Mouse (Mus musculus) olfactory bulb, adult 2 months (tissue): ENCODE measurements around the gene Gm17657.

Experiments used
- CTCF ChIP-seq: fragments of 200-500 bp; IDR thresholded peaks from 2 replicates; pipeline ENCODE4 v1.5.1; 2012; ENCODE audit warnings: low read depth, mild to moderate bottlenecking, low read length, moderate library complexity; ENCODE audit not compliant: insufficient read depth
- POLR2A ChIP-seq: fragments of 200-500 bp; IDR thresholded peaks from 2 replicates; pipeline ENCODE4 v1.6.1; 2012; ENCODE audit warnings: mild to moderate bottlenecking, low read depth, low read length, moderate library complexity; ENCODE audit not compliant: insufficient read depth

- TF ChIP-seq CTCF, result no peak
- TF ChIP-seq POLR2A, result no peak
Measured at GRCm38 (mm10) chr17:29488978-29489970, 60.2 kb downstream of the Gm17657 start.
